Mouse (Mus musculus) gastrocnemius, adult 18-20 months (tissue): ENCODE measurements around the gene Yipf3. TPM values are rescaled to one million over a fixed set of nuclear protein-coding genes. Genes with fewer than 3 reads are reported as not detected.
A peak's percentile ranks its signal among the peaks of the same experiment; 100 is the strongest.

Experiments used
- DNase-seq: peaks from one replicate; pipeline ENCODE4 v3.0.0; 2021; ENCODE audit warnings: low spot score
- total RNA-seq, 2 experiments: library from RNA; stranded (reverse); gene quantifications; 2 replicates each; pipeline ENCODE4 v1.2.3; 2021

Yipf3 gene
- total RNA-seq, 2 experiments from 2014 or later: 46.7 to 60.1 TPM

- DNase-seq: no peak
Measured at GRCm38 (mm10) chr17:46254106-46254505, 6.2 kb downstream of the Yipf3 start.

DNA sequence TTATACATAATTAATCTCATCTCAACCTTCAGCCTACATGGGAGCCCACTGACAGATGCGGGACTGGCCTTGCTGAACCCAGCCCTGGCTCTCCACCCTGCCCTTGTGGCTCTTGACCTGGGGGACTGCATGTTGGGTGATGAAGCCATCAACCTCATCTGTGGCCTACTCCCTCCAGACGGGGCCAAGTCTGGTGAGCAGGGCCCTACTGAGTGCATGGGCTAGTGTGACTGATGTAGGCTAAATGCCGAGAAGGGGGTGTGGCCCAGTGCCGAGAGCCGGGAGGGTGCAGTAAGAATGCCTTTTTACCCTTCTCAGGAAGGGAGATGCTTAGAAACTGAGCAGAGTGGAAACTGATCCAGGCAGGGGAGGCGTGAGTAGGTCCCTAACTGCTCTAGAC lies 7.3 kb downstream of the Yipf3 start:
- DNase-seq: no peak

- no peak for DNase-seq
Measured at GRCm38 (mm10) chr17:46258279-46259053, 10.6 kb downstream of the Yipf3 start.

- DNase-seq: no peak
Measured at GRCm38 (mm10) chr17:46259675-46260074, 11.8 kb downstream of the Yipf3 start.

DNA sequence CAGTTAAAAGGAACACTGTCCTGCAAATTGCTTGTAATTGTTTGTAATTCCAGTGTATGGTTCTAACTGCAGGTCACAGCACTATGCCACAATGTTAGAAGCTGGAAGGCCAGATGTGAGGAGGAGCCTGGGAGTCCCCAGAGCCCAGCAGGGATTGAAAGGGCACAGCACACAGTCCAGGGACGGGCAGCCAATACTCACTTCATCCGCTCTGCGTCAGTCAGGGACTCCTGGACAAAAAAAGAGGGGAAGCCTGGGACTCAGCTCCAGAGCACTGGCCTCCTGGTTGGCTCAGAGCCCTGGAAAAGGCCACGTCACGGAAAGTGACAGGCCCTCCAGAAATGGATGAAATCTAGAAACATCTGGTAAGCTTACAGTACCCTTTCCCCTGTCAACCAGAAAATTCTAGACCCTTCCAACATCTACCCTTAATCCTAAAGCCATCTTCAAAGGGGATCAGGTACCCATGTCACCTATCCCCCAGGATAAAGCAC lies 14.4 kb downstream of the Yipf3 start:
- no peak for DNase-seq

- no peak for DNase-seq
Measured at GRCm38 (mm10) chr17:46265502-46265901, 17.6 kb downstream of the Yipf3 start.

DNA sequence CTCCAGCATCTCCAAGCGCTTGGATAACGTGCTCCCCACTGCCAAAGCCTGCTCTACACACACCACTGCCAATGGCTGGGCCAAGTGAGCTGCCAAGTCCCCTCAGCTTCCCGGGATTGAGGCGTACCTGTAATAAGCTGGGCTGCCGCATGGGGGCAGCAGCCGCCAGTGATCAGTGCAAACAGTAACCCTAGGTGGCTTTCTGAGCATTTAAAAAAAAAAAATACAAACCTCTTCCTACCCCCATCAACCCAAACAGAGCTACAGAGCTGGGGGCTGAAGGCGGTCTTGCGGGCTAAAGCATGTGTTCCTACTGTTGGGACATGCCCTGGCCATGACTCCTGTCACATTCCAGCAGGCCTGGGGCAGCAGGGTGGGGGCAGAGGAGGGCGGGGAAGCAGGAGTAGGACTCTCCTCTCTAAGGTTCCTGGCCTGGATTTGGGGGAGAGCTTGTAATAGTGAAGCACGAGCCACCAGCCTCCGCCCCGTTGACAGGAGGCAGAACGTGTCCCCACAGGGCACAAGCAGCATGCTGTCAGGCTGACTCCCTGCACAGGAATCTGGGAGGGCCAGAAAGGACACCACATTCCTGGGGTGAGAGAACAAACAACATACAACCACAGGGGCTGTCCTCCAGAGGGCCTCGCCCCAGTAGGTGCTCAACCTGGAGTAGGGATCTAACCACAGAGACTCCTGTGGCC lies 18.2 kb downstream of the Yipf3 start:
- peak; percentile 81 for DNase-seq

DNA sequence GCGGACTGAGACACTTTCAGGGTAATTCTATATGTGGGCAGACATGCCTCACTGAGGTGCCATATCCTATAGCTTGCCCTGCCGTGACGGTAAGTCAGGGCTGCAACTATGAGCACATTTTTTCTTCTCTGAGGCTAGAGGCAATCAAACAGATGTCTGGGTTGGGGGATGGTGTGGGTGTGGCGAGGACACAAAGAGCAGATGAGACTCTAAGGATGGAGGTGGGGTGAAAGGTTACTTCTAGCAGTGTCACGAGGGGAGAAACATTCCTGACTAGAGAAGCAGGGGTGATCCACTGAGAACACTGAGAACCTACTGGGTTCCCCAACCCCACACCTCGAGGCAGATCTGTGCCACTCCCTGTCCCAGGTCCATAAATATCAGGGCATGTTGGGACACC lies 19.1 kb downstream of the Yipf3 start:
- no peak for DNase-seq

GRCm38 (mm10) chr17:46267511-46267910 lies 19.6 kb downstream of the Yipf3 start:
- DNase-seq: no peak

DNA sequence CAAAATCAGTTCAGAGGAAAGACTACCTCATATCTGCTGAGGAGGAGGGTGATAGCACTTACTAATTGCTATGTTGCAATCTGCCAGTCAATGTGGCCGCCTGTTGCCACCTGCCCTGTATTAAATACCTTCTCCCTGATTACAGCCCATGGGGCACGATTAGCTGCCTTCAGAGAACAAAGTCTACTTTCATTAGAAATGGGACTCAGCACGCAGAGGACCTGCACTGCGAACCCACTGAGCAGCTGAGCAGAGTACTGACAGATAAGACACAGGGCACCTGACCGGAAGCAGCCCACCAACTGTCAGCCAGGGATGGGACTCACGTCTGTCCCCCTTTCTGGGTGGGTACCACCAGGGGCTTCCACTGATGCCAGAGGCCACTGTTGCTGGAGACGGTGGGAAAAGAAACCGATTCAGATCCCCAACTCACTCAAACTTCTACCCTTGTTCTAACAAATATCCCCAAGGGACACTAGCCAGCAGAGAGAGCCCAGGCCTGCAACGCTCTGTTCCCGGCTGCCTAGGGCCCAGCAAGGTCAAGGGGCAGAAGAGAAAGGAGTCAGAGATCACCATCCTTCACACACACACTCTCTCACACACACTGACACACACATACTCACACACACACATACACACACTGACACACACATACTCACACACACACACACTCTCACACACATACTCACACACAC lies 20.3 kb downstream of the Yipf3 start:
- DNase-seq: no peak

DNA sequence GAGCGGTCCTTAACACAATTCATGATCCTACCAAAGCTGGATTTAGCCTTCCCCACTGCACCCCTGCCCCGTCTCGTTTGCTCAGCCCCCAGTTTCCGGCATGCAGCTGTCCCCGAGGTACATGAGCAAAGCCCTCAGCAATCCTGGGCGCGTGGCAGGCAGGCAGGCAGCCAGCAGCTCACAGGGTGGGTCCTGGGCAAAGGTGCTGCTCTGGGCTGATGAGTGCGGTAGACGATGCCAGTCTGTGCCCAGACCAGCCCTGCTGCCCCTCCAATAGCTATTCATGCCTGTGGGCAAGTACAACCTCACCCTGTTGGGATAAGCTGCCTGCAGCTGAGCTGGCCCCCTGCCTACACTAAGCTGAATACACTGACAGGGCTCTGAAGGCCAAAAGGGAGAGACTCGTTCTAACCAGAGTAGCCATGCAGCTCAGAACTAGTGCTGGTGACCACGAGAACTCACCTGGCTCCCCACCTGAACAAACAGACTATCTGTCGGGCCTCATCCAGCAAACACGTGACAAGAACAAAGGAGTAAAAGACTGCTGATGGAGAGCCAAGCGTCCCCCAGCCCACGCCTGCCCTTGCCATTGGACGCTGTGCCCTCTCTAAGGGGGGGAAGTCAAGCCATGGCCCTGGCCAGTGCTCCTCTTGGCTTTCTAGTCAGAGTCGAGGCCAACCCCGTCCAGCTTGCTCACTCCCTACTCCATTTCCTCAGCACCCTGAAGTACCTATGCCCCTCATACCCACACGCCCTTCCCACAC lies 22.1 kb downstream of the Yipf3 start:
- peak; percentile 67 for DNase-seq

GRCm38 (mm10) chr17:46272058-46272457 lies 24.2 kb downstream of the Yipf3 start:
- DNase-seq: no peak

- no peak for DNase-seq
Measured at GRCm38 (mm10) chr17:46272675-46273074, 24.8 kb downstream of the Yipf3 start.

DNA sequence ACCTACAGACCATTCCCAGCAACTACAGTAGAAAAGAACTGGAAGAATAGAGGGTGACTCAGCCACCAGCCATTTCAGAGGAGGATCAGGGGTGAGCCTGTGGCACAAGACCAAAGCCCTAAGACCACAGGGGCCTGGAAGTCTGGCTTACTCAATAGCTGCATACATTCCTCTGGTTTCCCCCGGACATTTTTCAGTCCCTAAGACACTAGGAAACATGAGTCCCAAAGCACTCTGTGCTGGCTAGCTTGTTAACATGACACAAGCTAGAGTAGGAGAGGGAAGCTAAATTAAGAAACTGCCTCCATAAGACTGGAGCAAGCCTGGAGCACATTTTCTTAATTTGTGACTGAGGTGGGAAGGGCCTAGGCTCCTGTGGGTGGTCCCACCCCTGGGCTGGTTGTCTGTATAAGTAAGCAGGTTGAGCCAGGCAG lies 25.9 kb downstream of the Yipf3 start:
- DNase-seq: no peak

DNA sequence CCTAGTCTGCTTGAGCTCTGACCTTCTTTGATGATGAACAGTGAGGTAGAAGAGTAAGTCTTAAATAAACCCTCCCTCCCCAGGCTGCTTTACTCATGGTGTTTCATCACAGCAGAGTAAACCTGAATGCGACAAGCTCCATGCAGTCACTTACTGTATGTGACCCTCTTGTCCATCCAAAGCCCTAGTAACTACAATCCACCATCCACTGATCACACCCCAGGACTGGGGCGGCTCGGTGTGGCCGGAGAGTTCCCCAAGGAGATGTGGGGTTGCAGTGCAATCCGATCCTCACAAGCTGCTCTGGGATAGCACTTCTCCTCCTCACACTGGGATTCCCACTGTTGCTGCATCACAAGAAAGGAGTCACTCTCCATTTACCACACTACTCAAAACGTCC lies 26.6 kb downstream of the Yipf3 start:
- no peak for DNase-seq

DNA sequence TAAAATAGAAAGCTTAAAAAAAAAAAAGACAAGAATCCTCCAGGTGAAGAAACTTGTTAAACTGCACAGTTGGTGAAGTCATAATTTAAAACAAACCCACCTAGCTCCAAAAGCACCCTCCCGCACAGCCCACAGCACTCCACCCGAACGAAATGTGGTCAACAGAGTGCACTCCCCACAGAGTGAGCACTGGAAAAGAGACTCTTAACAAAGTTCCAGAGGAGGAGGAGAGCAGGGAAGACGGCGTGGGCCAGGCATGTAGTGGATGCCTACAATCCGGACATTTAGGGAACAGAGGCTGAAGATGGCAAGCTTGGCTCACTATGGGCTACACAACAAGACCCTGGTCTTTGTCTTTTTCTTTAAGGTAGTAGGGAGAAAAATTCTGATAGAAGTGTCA lies 27.2 kb downstream of the Yipf3 start:
- no peak for DNase-seq

DNA sequence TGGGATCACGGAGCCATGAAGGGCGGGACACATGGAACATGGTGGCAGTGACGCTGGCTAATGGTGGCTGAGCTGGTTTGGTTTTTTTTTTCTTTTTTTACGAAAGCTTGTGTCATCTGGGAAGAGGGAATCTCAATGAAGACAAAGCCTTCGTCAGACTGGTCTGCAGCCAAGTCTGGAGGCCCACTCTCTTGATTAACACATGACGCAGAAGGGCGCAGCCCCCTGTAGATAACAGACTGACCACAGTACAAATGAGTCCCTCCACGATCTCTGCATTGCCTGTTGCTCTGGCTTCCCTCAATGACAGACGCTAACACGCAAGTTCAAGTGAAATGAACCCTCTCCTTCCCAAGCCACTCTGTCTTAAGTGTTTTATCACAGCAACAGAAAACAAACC lies 27.6 kb downstream of the Yipf3 start:
- no peak for DNase-seq

- peak; percentile 54 for DNase-seq
Measured at GRCm38 (mm10) chr17:46277586-46277985, 29.7 kb downstream of the Yipf3 start.

GRCm38 (mm10) chr17:46278011-46278765 lies 30.3 kb downstream of the Yipf3 start:
- no peak for DNase-seq

GRCm38 (mm10) chr17:46282483-46283123 lies 34.7 kb downstream of the Yipf3 start, which contains the start of gene Tjap1:
Gene Tjap1 (minus strand): TSS chr17:46283026.
- DNase-seq: peak; percentile 78
